Mouse (Mus musculus) liver, embryonic 15.5 days (tissue): ENCODE results near the gene 4933402D24Rik. TPM values are rescaled to one million over a fixed set of nuclear protein-coding genes. Genes with fewer than 3 reads are reported as not detected.

Experiments used
- ATAC-seq: fragments of 200-750 bp; cut with Nextera tagmentation; 2 replicates; pipeline ENCODE4 v1.8.0; 2017; ENCODE audit warnings: moderate number of reproducible peaks, mild to moderate bottlenecking, moderate library complexity; ENCODE audit not compliant: insufficient read depth
- H3K27ac ChIP-seq: fragments of 300-500 bp; sonication (generic); replicated peaks from 2 replicates; pipeline ENCODE4 v1.5.1; 2015; ENCODE audit warnings: mild to moderate bottlenecking, inconsistent platforms
- H3K27me3 ChIP-seq: fragments of 300-500 bp; sonication (generic); 2 replicates; pipeline ENCODE4 v1.6.1; 2015; ENCODE audit warnings: mild to moderate bottlenecking, inconsistent platforms
- H3K36me3 ChIP-seq: fragments of 300-500 bp; sonication (generic); replicated peaks from 2 replicates; pipeline ENCODE4 v1.6.1; 2015; ENCODE audit warnings: moderate library complexity, mild to moderate bottlenecking, inconsistent platforms
- H3K4me1 ChIP-seq: fragments of 300-500 bp; sonication (generic); replicated peaks from 2 replicates; pipeline ENCODE4 v1.6.1; 2015; ENCODE audit warnings: inconsistent platforms
- H3K4me2 ChIP-seq: fragments of 300-500 bp; sonication (generic); 2 replicates; pipeline ENCODE4 v1.6.1; 2015; ENCODE audit warnings: moderate library complexity, mild to moderate bottlenecking, inconsistent platforms
- H3K4me3 ChIP-seq: fragments of 300-500 bp; sonication (generic); replicated peaks from 2 replicates; pipeline ENCODE4 v1.5.1; 2015; ENCODE audit warnings: mild to moderate bottlenecking, inconsistent platforms
- H3K9ac ChIP-seq: fragments of 300-500 bp; sonication (generic); 2 replicates; pipeline ENCODE4 v1.6.1; 2015; ENCODE audit warnings: moderate library complexity, mild to moderate bottlenecking, inconsistent platforms
- H3K9me3 ChIP-seq: fragments of 300-500 bp; sonication (generic); replicated peaks from 2 replicates; pipeline ENCODE4 v1.6.1; 2016; ENCODE audit warnings: inconsistent platforms
- WGBS: fragments of 180-500 bp; shearing (Covaris S2); methylation state at CpG from one replicate; pipeline ENCODE4 v1.1.7; 2015; ENCODE audit warnings: mixed read lengths; ENCODE audit not compliant: insufficient replicate concordance; 5-methylcytosine and 5-hydroxymethylcytosine counted together
- polyA plus RNA-seq: library from polyadenylated mRNA; unstranded; fragments of >200 nt; fragmentation: Nextera tagmentation; extraction: Ambion mirVana; gene quantifications from 2 replicates; pipeline ENCODE4 v1.2.1, GENCODE M21; 2015

The 4933402D24Rik gene
- polyA plus RNA-seq, 1 experiment from 2014 or later, result not detected

- 53% methylated on average over 2 of the region's 2 CpGs for WGBS
- Histone ChIP-seq H3K9ac (no peak overlapping the region), H3K4me2 (no peak overlapping the region), H3K27ac (no peak overlapping the region), H3K27me3 (no peaks in the 10 kb centered on the region), H3K4me1 (no peaks in the 10 kb centered on the region), H3K36me3 (peaks cover 12% of the 10 kb centered on the region), H3K4me3 (no peak overlapping the region), H3K9me3 (no peaks in the 10 kb centered on the region)
- no peak for ATAC-seq
Measured at GRCm38 (mm10) chr1:63756005-63756404, 13.1 kb downstream of the 4933402D24Rik start.

GRCm38 (mm10) chr1:63730240-63730771, 38.8 kb downstream of the 4933402D24Rik start, which contains the start of the genes Mdh1b and Fastkd2:
Mdh1b (minus strand) TSS chr1:63730318.
Fastkd2 (plus strand) TSS chr1:63730614.
- peak; percentile 80 for ATAC-seq
- Histone ChIP-seq H3K36me3 (no peaks in the 10 kb centered on the region), H3K9me3 (no peaks in the 10 kb centered on the region), H3K4me1 (peaks cover 21% of the 10 kb centered on the region), H3K27me3 (no peaks in the 10 kb centered on the region), H3K9ac (peak within 1 kb of the TSS; percentile 56), H3K27ac (no peak within 1 kb of the TSS), H3K4me2 (peak within 1 kb of the TSS; percentile 65), H3K4me3 (peak within 1 kb of the TSS; percentile 73)
- under 1% methylated on average over 31 of the region's 31 CpGs for WGBS

- H3K9me3 ChIP-seq, result no peaks in the 10 kb centered on the region
- peak overlapping the region; percentile 65 for H3K4me2 ChIP-seq
- H3K4me3 ChIP-seq, result peak overlapping the region; percentile 73
- peaks cover 21% of the 10 kb centered on the region for H3K4me1 ChIP-seq
- H3K36me3 ChIP-seq, result no peaks in the 10 kb centered on the region
- H3K27me3 ChIP-seq, result no peaks in the 10 kb centered on the region
- no peak overlapping the region for H3K27ac ChIP-seq
- peak; percentile 9; the same call in 1 of the 2 replicates for ATAC-seq
- 54% methylated on average over 8 of the region's 8 CpGs for WGBS
- no peak overlapping the region for H3K9ac ChIP-seq
Measured at GRCm38 (mm10) chr1:63729796-63730195, 39.3 kb downstream of the 4933402D24Rik start.

- WGBS, result 68% methylated on average over 7 of the region's 7 CpGs
- Histone ChIP-seq H3K4me2 (no peak overlapping the region), H3K27me3 (no peaks in the 10 kb centered on the region), H3K9ac (no peak overlapping the region), H3K4me3 (no peak overlapping the region), H3K36me3 (no peaks in the 10 kb centered on the region), H3K9me3 (no peaks in the 10 kb centered on the region), H3K4me1 (no peaks in the 10 kb centered on the region), H3K27ac (no peak overlapping the region)
- ATAC-seq, result no peak
Measured at GRCm38 (mm10) chr1:63720161-63720560, 48.9 kb downstream of the 4933402D24Rik start.

- Histone ChIP-seq H3K4me3 (no peak overlapping the region), H3K4me1 (no peaks in the 10 kb centered on the region), H3K27me3 (no peaks in the 10 kb centered on the region), H3K27ac (no peak overlapping the region), H3K36me3 (no peaks in the 10 kb centered on the region), H3K4me2 (no peak overlapping the region), H3K9me3 (no peaks in the 10 kb centered on the region), H3K9ac (no peak overlapping the region)
- WGBS, result 46% methylated on average over 3 of the region's 3 CpGs
- no peak for ATAC-seq
Measured at GRCm38 (mm10) chr1:63708876-63709275, 60.2 kb downstream of the 4933402D24Rik start.

GRCm38 (mm10) chr1:63705733-63706132, 63.3 kb downstream of the 4933402D24Rik start:
- H3K4me3 ChIP-seq, result no peak overlapping the region
- no peak overlapping the region for H3K9ac ChIP-seq
- H3K4me1 ChIP-seq, result no peaks in the 10 kb centered on the region
- H3K9me3 ChIP-seq, result no peaks in the 10 kb centered on the region
- no peak overlapping the region for H3K4me2 ChIP-seq
- no peaks in the 10 kb centered on the region for H3K36me3 ChIP-seq
- no peaks in the 10 kb centered on the region for H3K27me3 ChIP-seq
- WGBS, result 62% methylated on average over 5 of the region's 5 CpGs
- H3K27ac ChIP-seq, result no peak overlapping the region
- ATAC-seq, result peak; percentile 60; the same call in 1 of the 2 replicates

Other genes with a start within 250 kb of the 4933402D24Rik start
- gene Gm39653, start 153.3 kb downstream of the 4933402D24Rik start, polyA plus RNA-seq, result not detected in 2 replicates
- gene Dytn, start 82.3 kb downstream of the 4933402D24Rik start, polyA plus RNA-seq, result not detected in 2 replicates
- not detected in 2 replicates for gene Mdh1b, start 38.9 kb downstream of the 4933402D24Rik start, polyA plus RNA-seq
- 29.0 and 31.6 TPM in 2 replicates for gene Fastkd2, start 38.7 kb downstream of the 4933402D24Rik start, polyA plus RNA-seq